Mouse (Mus musculus): ENCODE results near the gene Taf10. TPM values are rescaled to one million over a fixed set of nuclear protein-coding genes. Genes with fewer than 3 reads are reported as not detected.
A peak's percentile ranks its signal among the peaks of the same experiment; 100 is the strongest.

The Taf10 gene
- polyA plus RNA-seq, 1 experiment from 2014 or later = 244 TPM

GRCm38 (mm10) chr7:105721916-105722315 is 22.2 kb downstream of the Taf10 start:
- Histone ChIP-seq H3K4me1 (replicated peaks; ENCODE audit: control insufficient read depth, insufficient read depth, low read length) (no peaks in the 10 kb centered on the region), H3K36me3 (ENCODE audit: control insufficient read depth, insufficient read depth, low read length) (no peaks in the 10 kb centered on the region), H3K27me3 (replicated peaks; ENCODE audit: control insufficient read depth, insufficient read depth, low read length) (no peaks in the 10 kb centered on the region), H3K9ac (ENCODE audit: low read depth, low read length) (no peak overlapping the region), H3K27ac (ENCODE audit: low read depth, low read length) (no peak overlapping the region), H3K9me3 (ENCODE audit: control insufficient read depth, low read length) (no peaks in the 10 kb centered on the region), H3K4me3 (ENCODE audit: low read depth, low read length) (no peak overlapping the region), H3K4me2 (no peak overlapping the region)
- ATAC-seq (replicated peaks; ENCODE audit: low FRiP score) (no peak), DNase-seq (ENCODE audit: low spot score) (no peak)
- WGBS = 61% methylated on average over 2 of the region's 2 CpGs

GRCm38 (mm10) chr7:105715366-105715765 is 28.8 kb downstream of the Taf10 start:
- H3K27me3 ChIP-seq (replicated peaks; ENCODE audit: control insufficient read depth, insufficient read depth, low read length) = no peaks in the 10 kb centered on the region
- no peaks in the 10 kb centered on the region for H3K36me3 ChIP-seq (ENCODE audit: control insufficient read depth, insufficient read depth, low read length)
- H3K4me3 ChIP-seq (ENCODE audit: low read depth, low read length) = no peak overlapping the region
- no peaks in the 10 kb centered on the region for H3K4me1 ChIP-seq (replicated peaks; ENCODE audit: control insufficient read depth, insufficient read depth, low read length)
- no peak overlapping the region for H3K9ac ChIP-seq (ENCODE audit: low read depth, low read length)
- no peak overlapping the region for H3K4me2 ChIP-seq
- H3K9me3 ChIP-seq (ENCODE audit: control insufficient read depth, low read length) = no peaks in the 10 kb centered on the region
- no peak overlapping the region for H3K27ac ChIP-seq (ENCODE audit: low read depth, low read length)
- no peak for DNase-seq (ENCODE audit: low spot score)
- 54% methylated on average over 3 of the region's 3 CpGs for WGBS
- ATAC-seq (replicated peaks; ENCODE audit: low FRiP score) = no peak

GRCm38 (mm10) chr7:105708733-105709132 is 35.4 kb downstream of the Taf10 start:
- Histone ChIP-seq H3K27me3 (replicated peaks; ENCODE audit: control insufficient read depth, insufficient read depth, low read length) (no peaks in the 10 kb centered on the region), H3K4me3 (ENCODE audit: low read depth, low read length) (no peak overlapping the region), H3K27ac (ENCODE audit: low read depth, low read length) (no peak overlapping the region), H3K9me3 (ENCODE audit: control insufficient read depth, low read length) (no peaks in the 10 kb centered on the region), H3K9ac (ENCODE audit: low read depth, low read length) (no peak overlapping the region), H3K4me2 (no peak overlapping the region), H3K36me3 (ENCODE audit: control insufficient read depth, insufficient read depth, low read length) (no peaks in the 10 kb centered on the region), H3K4me1 (replicated peaks; ENCODE audit: control insufficient read depth, insufficient read depth, low read length) (no peaks in the 10 kb centered on the region)
- DNase-seq (ENCODE audit: low spot score) = no peak
- ATAC-seq (replicated peaks; ENCODE audit: low FRiP score) = peak; percentile 69
- 75% methylated on average over 5 of the region's 5 CpGs for WGBS

- Histone ChIP-seq H3K27ac (ENCODE audit: low read depth, low read length) (no peak overlapping the region), H3K4me1 (replicated peaks; ENCODE audit: control insufficient read depth, insufficient read depth, low read length) (no peaks in the 10 kb centered on the region), H3K27me3 (replicated peaks; ENCODE audit: control insufficient read depth, insufficient read depth, low read length) (no peaks in the 10 kb centered on the region), H3K4me2 (no peak overlapping the region), H3K9ac (ENCODE audit: low read depth, low read length) (no peak overlapping the region), H3K9me3 (ENCODE audit: control insufficient read depth, low read length) (no peaks in the 10 kb centered on the region), H3K36me3 (ENCODE audit: control insufficient read depth, insufficient read depth, low read length) (no peaks in the 10 kb centered on the region), H3K4me3 (ENCODE audit: low read depth, low read length) (no peak overlapping the region)
- no peak for DNase-seq (ENCODE audit: low spot score)
- no peak for ATAC-seq (replicated peaks; ENCODE audit: low FRiP score)
- 85% methylated on average over 4 of the region's 4 CpGs for WGBS
These were observed 40.3 kb downstream of the Taf10 start for GRCm38 (mm10) chr7:105703816-105704215.

- Histone ChIP-seq H3K4me3 (ENCODE audit: low read depth, low read length) (no peak overlapping the region), H3K4me1 (replicated peaks; ENCODE audit: control insufficient read depth, insufficient read depth, low read length) (no peaks in the 10 kb centered on the region), H3K4me2 (no peak overlapping the region), H3K9me3 (ENCODE audit: control insufficient read depth, low read length) (no peaks in the 10 kb centered on the region), H3K9ac (ENCODE audit: low read depth, low read length) (no peak overlapping the region), H3K27ac (ENCODE audit: low read depth, low read length) (no peak overlapping the region), H3K27me3 (replicated peaks; ENCODE audit: control insufficient read depth, insufficient read depth, low read length) (no peaks in the 10 kb centered on the region), H3K36me3 (ENCODE audit: control insufficient read depth, insufficient read depth, low read length) (no peaks in the 10 kb centered on the region)
- 83% methylated on average over 16 of the region's 16 CpGs for WGBS
- no peak for ATAC-seq (replicated peaks; ENCODE audit: low FRiP score)
- no peak for DNase-seq (ENCODE audit: low spot score)
These were observed 41.0 kb downstream of the Taf10 start for GRCm38 (mm10) chr7:105703184-105703583.

GRCm38 (mm10) chr7:105690875-105691274 is 53.3 kb downstream of the Taf10 start:
- H3K4me3 ChIP-seq (ENCODE audit: low read depth, low read length) = no peak overlapping the region
- no peak for ATAC-seq (replicated peaks; ENCODE audit: low FRiP score)
- no peak overlapping the region for H3K9ac ChIP-seq (ENCODE audit: low read depth, low read length)
- H3K4me1 ChIP-seq (replicated peaks; ENCODE audit: control insufficient read depth, insufficient read depth, low read length) = no peaks in the 10 kb centered on the region
- H3K36me3 ChIP-seq (ENCODE audit: control insufficient read depth, insufficient read depth, low read length) = no peaks in the 10 kb centered on the region
- H3K27me3 ChIP-seq (replicated peaks; ENCODE audit: control insufficient read depth, insufficient read depth, low read length) = no peaks in the 10 kb centered on the region
- H3K9me3 ChIP-seq (ENCODE audit: control insufficient read depth, low read length) = no peaks in the 10 kb centered on the region
- H3K4me2 ChIP-seq = no peak overlapping the region
- DNase-seq (ENCODE audit: low spot score) = no peak
- no peak overlapping the region for H3K27ac ChIP-seq (ENCODE audit: low read depth, low read length)
- 43% methylated on average over 1 of the region's 1 CpGs for WGBS

Other genes starting within 250 kb of the Taf10 start
- 33.6 and 40.8 TPM in 2 replicates for gene Smpd1, start 190.0 kb downstream of the Taf10 start, polyA plus RNA-seq (2014; fragmentation: Nextera tagmentation; extraction: Ambion mirVana)
- 17.1 and 18.7 TPM in 2 replicates for gene Apbb1, start 162.7 kb downstream of the Taf10 start, polyA plus RNA-seq (2014; fragmentation: Nextera tagmentation; extraction: Ambion mirVana)
- 66.3 TPM in 2 replicates for gene Hpx, start 144.2 kb downstream of the Taf10 start, polyA plus RNA-seq (2014; fragmentation: Nextera tagmentation; extraction: Ambion mirVana)
- 13.7 and 15.4 TPM in 2 replicates for gene Trim3, start 110.8 kb downstream of the Taf10 start, polyA plus RNA-seq (2014; fragmentation: Nextera tagmentation; extraction: Ambion mirVana)
- 222 and 242 TPM in 2 replicates for gene Timm10b, start 104.3 kb downstream of the Taf10 start, polyA plus RNA-seq (2014; fragmentation: Nextera tagmentation; extraction: Ambion mirVana)
- 42.7 and 50.1 TPM in 2 replicates for gene Arfip2, start 103.9 kb downstream of the Taf10 start, polyA plus RNA-seq (2014; fragmentation: Nextera tagmentation; extraction: Ambion mirVana)
- gene Gm45799, start 103.8 kb downstream of the Taf10 start, polyA plus RNA-seq (2014; fragmentation: Nextera tagmentation; extraction: Ambion mirVana) = 15.8 and 30.1 TPM in 2 replicates
- 0.30 and 0.61 TPM in 2 replicates for gene Dnhd1, start 93.5 kb downstream of the Taf10 start, polyA plus RNA-seq (2014; fragmentation: Nextera tagmentation; extraction: Ambion mirVana)
- gene Ilk, start 7.8 kb downstream of the Taf10 start, polyA plus RNA-seq (2014; fragmentation: Nextera tagmentation; extraction: Ambion mirVana) = 221 and 231 TPM in 2 replicates
- 42.3 and 52.3 TPM in 2 replicates for gene Rrp8, start 7.0 kb downstream of the Taf10 start, polyA plus RNA-seq (2014; fragmentation: Nextera tagmentation; extraction: Ambion mirVana)
- 77.3 and 80.0 TPM in 2 replicates for gene Tpp1, start 7.9 kb upstream of the Taf10 start, polyA plus RNA-seq (2014; fragmentation: Nextera tagmentation; extraction: Ambion mirVana)
- 5.0 and 5.8 TPM in 2 replicates for gene Dchs1, start 43.3 kb upstream of the Taf10 start, polyA plus RNA-seq (2014; fragmentation: Nextera tagmentation; extraction: Ambion mirVana)
- gene Mrpl17, start 66.7 kb upstream of the Taf10 start, polyA plus RNA-seq (2014; fragmentation: Nextera tagmentation; extraction: Ambion mirVana) = 432 and 453 TPM in 2 replicates
- 0.22 and 0.64 TPM in 2 replicates for gene Gm4070, start 209.6 kb upstream of the Taf10 start, polyA plus RNA-seq (2014; fragmentation: Nextera tagmentation; extraction: Ambion mirVana)

Measured in liver, embryonic 11.5 days (tissue).